Mouse (Mus musculus): ENCODE data around the gene Sept9. TPM values are rescaled to one million over a fixed set of nuclear protein-coding genes. Genes with fewer than 3 reads are reported as not detected.

The Sept9 gene
- total RNA-seq, 2 experiments from 2014 or later, result 75.1 to 78.9 TPM

- no peak for DNase-seq (ENCODE audit: low spot score in 2 of 2)
Observed at GRCm38 (mm10) chr11:117243536-117244290, 44.3 kb downstream of the Sept9 start.

DNA sequence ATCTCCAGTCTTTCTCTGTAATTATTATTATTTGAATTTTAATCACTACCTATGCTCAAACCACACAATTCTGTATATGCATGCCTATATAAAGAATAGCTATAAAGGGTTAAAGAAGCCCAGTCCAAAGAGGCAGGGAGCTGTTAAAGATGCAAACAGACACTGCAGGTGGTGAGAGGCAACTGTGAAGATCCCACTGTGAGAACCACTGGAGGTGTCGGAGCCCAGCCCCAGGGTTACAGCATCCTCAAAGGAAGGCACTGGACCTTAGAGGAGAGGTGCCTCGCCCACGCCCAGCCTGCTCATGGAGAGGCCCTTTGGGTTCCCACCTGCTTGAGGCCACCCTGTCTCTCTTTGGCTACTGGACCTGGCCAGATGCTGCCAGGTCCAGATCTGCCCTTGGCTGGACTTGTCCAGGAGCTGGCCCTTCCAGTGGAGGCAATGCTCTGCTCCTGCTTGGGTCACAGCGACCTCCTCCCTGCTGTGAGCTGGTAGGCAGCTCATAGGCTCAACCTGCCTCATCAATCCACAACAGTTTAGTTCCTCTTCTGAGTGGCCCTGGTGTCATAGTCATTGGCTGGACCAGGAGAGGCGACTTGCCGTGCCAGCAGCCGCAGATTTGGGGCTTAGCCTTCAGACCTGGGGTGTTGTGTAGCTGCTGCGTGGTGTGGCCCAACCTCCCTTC, 45.7 kb downstream of the Sept9 start:
- DNase-seq (ENCODE audit: low spot score in 2 of 2), result no peak

DNA sequence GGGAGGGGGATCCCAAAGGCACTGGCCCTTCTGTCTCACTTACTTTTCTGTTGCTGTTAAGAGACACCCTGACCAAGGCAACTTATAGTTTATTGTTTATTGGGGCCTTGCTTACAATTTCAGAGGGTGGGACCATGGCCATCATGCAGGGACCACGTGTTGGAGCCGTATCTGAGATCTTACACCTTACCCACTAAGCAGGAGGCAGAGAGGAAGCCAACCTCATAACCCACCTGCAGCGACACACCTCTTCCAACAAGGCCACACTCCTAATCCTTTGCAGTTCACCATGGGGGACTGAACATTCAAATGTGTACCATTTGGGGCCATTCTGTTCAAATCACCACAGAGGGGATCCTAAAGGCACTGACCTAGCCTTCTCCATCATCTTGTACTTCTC, 46.4 kb downstream of the Sept9 start:
- no peak for DNase-seq (ENCODE audit: low spot score in 2 of 2)

DNA sequence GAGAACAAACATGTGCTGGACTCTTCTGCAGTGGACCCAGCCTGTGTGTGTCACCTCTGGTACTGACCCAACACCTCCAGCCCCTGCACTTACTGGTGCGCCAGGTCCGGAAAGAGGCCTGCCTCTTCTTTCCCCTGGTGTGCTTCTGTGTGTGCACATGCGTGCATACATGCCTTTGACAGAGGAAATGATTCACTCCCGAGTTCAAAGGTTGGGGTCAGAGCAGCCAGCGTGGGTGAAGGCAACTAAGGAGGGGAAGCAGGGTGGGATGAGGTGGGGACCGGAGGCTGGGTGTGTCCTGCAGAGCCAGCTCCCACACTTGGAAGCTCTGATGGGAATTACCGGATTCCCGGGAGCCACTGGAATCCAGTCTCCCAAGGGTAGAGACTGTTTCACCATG, 46.8 kb downstream of the Sept9 start:
- no peak for DNase-seq (ENCODE audit: low spot score in 2 of 2)

- DNase-seq (ENCODE audit: low spot score in 2 of 2), result no peak
Observed at GRCm38 (mm10) chr11:117246981-117247431, 47.5 kb downstream of the Sept9 start.

DNA sequence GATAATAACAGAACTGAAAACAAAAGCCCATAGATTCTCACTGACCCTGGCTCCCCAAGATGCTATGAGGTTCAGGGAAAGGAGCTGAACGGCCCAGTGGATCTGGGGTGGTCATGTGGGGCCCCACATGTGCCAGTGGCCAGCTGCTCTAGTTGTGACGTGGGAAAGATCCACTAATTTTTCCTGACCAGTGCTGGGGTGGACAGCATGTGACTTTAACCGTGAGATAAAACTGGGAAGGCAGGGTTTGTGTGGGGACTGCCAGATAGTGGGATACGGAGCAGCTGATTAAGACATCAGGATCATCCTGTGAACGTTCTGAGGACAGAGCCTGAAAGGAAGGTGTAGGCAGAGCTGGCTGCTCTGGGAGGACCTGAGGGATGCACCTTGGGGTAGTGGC, 48.1 kb downstream of the Sept9 start:
- DNase-seq (ENCODE audit: low spot score in 2 of 2), result no peak

- DNase-seq (ENCODE audit: low spot score in 2 of 2), result no peak
Observed at GRCm38 (mm10) chr11:117248734-117249248, 49.3 kb downstream of the Sept9 start.

GRCm38 (mm10) chr11:117249282-117249984, 50.0 kb downstream of the Sept9 start:
- DNase-seq (ENCODE audit: low spot score in 2 of 2), result peak in 1 of 2 experiments; percentile 58

- peak in 1 of 2 experiments; percentile 73 for DNase-seq (ENCODE audit: low spot score in 2 of 2)
Observed at GRCm38 (mm10) chr11:117249985-117250928, 50.8 kb downstream of the Sept9 start.

DNA sequence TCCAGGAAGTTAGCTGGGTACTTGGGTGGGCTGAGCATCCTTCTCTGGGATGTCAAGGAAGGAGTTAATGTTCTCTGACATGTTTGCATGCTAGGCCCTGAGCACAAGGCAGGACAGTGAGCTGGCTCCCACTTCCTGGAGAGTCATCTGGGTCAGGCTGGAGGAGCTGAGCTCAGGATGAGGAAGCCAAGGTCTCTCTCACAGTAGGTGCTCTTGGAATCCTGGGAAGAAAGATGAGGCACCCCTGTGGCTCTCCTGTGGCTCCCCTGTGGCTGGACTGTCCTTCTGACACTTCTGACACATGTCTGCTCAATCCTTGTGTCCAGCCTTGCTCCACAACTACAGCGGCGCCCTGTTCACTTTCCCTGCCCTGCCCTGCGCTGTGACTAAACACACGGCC, 52.3 kb downstream of the Sept9 start:
- no peak for DNase-seq (ENCODE audit: low spot score in 2 of 2)

DNA sequence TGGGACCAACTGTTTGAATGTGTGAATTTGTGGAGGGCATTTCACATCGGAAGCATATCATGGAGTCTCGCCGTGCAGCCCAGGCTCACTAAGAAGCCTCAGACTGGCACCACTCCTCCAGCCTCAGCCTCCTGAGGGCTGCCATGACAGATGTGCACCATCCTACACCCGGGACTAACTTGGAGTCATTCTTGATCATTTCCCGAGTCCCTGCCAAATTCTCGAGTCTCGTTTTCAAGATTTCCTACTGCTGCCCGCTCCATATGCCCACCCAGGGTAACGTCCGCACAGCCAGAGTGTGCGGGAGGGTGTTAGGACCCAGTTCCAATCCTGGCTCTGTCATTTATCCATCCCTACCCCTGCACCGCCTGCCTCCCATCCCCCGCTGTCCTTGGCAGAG, 53.4 kb downstream of the Sept9 start:
- DNase-seq (ENCODE audit: low spot score in 2 of 2), result no peak

DNA sequence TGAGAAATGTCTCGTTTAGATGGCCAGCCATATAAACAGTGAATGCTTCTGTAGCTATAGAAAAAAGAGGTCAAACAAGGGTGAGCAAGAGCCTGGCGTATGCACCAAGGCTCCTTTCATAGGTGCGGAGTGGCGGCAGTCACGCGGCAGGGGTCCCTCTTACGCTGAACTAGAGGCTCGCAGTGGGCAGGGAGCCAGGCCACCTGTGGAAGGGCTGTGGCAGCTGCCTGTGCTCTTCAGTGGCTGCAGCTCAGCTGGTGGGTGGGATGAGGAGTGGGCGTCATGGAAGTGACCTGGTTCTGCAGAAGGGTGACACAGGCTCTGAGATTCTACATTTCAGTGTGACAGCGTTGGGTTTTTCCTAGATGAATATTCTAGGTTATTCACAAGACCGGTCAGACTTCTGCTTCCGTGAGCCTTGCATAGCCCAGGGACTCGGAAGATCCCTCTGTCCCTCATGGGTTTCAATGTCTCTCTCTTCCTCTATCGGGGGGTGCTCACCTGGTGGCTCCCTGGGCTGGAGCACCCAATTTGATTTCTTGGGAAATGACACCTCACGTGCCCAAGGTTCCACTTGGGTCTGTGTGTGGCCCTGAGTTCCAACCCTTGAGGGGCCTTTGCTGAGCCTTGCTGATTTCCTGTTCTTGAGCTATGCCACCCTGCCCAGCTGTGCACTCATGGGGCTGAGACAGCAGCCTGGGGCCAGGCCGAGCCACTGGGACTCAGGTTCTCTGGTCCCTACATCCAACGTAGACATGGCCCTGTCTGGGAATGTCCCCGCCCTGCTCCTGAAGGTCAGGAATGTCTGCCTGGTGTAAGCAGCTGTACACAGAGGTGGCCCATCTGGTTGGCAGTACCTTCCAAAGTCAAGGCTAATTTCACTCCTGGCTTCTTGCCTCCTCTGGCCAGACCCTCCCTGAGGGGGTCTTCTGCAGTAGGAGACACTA, 55.0 kb downstream of the Sept9 start:
- no peak for DNase-seq (ENCODE audit: low spot score in 2 of 2)

GRCm38 (mm10) chr11:117255108-117255489, 55.6 kb downstream of the Sept9 start:
- no peak for DNase-seq (ENCODE audit: low spot score in 2 of 2)

- no peak for DNase-seq (ENCODE audit: low spot score in 2 of 2)
Observed at GRCm38 (mm10) chr11:117256088-117256487, 56.6 kb downstream of the Sept9 start.

DNA sequence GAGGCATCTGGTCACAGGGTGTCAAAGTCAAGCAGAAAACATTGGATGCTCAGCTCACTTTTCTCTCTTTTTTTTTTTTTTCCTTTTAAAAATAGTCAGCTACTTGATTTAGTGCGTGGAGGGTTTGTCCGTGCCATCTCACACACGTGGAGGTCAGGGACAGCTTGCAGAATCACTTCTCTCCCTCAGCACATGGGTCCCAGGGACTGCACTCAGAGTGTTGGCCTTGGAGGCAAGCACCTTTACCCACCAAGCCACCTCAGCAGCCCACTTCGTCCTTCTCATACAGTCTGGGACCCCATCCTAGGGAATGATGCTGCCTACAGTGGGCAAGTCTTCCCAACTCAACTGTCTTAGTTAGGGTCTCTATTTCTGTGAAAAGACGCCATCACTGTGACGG, 57.4 kb downstream of the Sept9 start:
- no peak for DNase-seq (ENCODE audit: low spot score in 2 of 2)

DNA sequence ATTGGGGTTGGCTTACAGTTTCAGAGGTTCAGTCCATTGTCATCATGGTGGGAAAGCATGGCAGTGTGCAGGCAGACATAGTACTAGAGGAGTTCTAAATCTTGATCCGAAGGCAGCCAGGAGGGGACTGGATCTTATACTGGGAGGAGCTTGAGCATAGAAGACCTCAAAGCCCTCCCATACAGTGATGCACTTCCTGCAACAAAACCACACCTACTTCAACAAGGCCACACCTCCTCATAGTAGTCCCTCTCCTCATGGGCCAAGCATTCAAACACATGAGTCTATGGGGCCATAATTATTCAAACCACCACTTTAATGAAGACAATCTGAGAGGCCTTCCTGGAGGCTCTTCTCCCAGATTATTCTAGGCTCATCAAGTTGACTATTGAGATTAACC, 57.8 kb downstream of the Sept9 start:
- DNase-seq (ENCODE audit: low spot score in 2 of 2), result no peak

DNA sequence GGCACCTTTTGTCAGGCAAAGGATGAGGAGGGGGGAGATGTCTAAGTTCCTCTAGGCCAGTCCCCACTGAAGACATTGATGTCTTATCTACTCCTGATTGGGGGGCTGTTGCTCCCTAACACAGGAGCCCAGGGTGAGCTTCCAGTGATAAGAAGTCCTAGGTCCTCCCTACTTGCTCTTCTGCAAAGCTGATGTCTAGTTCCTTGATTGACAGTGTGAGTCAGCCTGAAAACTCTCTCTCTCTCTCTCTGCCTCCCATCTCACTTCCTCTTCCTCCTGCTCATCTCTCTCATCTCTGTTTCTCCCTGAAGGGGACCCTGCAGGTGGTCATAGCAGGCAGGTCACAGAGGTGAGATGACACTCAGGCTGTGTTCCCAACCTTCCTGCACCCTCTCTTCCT, 58.4 kb downstream of the Sept9 start:
- DNase-seq (ENCODE audit: low spot score in 2 of 2), result no peak

DNA sequence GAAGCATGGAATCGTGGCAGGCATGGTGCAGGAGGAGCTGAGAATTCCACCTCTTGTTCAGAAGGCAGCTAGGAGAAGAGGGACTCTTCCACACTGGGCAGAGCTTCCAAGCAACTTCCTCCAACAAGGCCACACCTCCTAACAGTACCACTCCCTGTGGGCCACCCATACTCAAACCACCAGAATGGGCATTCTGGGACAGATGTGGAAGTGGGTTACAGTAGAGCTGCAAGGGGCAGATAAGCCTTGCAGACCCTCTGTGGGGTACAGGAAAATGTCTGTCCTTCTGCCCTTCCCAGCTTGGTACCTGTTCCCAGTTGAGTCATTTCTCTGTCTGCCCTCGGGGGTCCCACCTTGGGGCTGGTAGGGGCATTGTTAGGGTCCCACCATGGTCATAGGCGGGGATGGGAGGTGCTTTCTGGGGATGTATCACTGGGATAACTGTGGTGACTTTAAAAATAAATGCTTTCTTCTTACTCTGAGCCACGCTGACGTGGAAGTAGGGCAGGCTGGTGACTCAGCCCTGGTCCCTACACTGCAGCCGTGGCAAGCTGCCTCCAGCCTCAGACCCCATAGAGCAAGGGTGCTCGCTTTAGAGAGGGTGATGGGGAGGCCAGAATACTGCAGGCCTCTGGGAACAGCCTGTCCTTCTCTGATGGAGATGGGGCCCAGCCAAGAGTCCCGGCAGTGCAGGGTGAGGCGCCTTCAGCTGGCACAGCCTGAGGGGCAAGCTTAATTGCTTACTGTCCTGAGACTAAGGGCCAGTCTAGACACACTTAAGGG, 59.9 kb downstream of the Sept9 start:
- no peak for DNase-seq (ENCODE audit: low spot score in 2 of 2)

DNA sequence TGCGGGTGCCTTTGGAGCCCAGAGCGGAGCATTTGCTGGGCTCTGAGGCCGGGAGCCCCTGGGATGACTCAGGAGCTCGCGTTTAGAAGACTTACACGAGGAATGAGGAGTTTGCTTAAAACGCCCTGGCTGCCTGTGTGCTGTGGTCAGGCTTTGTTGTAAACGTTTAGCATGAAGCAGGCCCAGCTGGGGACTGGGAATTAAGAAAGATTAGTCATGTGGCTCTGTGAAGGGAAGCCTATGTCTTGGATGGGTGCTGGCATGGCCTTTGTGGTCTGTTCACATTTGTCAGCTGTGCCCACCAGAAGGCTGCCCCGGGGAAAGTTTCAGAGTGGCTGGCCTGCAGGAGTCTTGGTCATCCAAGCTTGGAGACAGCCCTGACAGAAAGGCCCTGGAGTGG, 61.2 kb downstream of the Sept9 start:
- no peak for DNase-seq (ENCODE audit: low spot score in 2 of 2)

Measured in gastrocnemius, postnatal 4 days (tissue).